Mouse (Mus musculus) cortical plate, adult 2 months (tissue): ENCODE results near the gene Wdcp.

Experiments
- CTCF ChIP-seq: fragments of 200-500 bp; IDR thresholded peaks from 2 replicates; pipeline ENCODE4 v1.5.1; 2011; ENCODE audit warnings: mild to moderate bottlenecking, control low read depth, low read length; ENCODE audit not compliant: insufficient read depth; ENCODE audit errors: extremely low read depth
- POLR2A ChIP-seq: fragments of 200-500 bp; IDR thresholded peaks from 2 replicates; pipeline ENCODE4 v1.6.1; 2011; ENCODE audit warnings: mild to moderate bottlenecking, low read length, control low read depth; ENCODE audit not compliant: insufficient read depth; ENCODE audit errors: extremely low read depth

DNA sequence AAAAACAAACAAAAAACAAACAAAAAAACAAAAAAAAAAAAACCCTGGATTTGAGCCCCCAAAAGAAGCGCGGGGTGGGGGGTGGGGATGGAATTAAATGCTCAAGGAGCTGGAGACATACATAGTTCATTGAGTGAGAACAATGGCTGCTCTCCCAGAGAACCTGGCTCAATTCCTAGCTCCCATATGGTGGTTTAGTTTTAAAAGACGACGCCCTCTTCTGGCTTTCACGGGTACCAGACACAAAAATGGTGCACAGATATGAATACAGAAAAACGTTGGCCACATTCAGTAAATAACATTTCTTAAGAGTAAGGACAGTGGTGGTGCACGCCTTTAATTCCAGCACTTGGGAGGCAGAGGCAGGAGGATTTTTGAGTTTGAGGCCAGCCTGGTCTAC, 62.8 kb downstream of the Wdcp start:
- TF ChIP-seq CTCF (no peak), POLR2A (no peak)
